Mouse (Mus musculus) neutrophil, adult 83 days (primary cell): Measurements from ENCODE around the gene Esp34. TPM values are rescaled to one million over a fixed set of nuclear protein-coding genes. Genes with fewer than 3 reads are reported as not detected.

Source experiments
- total RNA-seq, 2 experiments: library from RNA; stranded (reverse); gene quantifications; one replicate each; pipeline ENCODE4 v1.2.4; 2023

The Esp34 gene
- total RNA-seq: not detected

DNA sequence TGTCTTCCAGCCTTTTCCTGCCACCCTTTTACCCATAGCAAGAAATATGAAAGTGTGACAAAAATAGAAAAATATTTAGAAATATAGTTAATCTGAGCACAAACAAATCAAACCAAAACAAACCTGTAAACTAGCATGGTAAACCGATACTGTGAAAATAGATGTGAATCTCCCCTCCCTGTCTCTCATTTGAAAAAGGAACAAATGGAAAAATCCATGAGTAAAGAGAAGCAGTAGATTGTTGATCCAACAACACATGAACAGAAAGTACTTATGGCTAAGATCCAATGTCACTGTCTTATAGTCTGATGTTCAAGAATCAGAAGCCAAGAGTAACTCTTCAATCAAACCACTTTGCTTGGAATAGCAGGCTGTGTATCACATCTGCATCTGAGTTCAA, at the start of gene Esp34:
Esp34 (plus strand) TSS at position 301 of the 400 bp plus-strand sequence.

Other genes with a start within 250 kb of the Esp34 start
- not detected for gene Olfr137, start 246.6 kb upstream of the Esp34 start, total RNA-seq
- gene Olfr136, start 224.4 kb upstream of the Esp34 start, total RNA-seq: not detected
- gene Esp36, start 134.0 kb upstream of the Esp34 start, total RNA-seq: not detected
- gene Esp31, start 85.3 kb downstream of the Esp34 start, total RNA-seq: not detected